Mouse (Mus musculus) granulocyte monocyte progenitor cell, adult 5-6 weeks (primary cell): ENCODE measurements around the gene Metrnl. TPM values are rescaled to one million over a fixed set of nuclear protein-coding genes. Genes with fewer than 3 reads are reported as not detected.
"Not testable (repeated sequence)": the region's sequence is repeated elsewhere in the genome, so short reads cannot be mapped to it uniquely, and the experiment has no call there.

Experiments used
- ATAC-seq: replicated peaks from 2 replicates; pipeline ENCODE4 v1.8.0; 2016; ENCODE audit warnings: mild to moderate bottlenecking, moderate TSS enrichment, inconsistent platforms; ENCODE audit not compliant: poor library complexity, severe bottlenecking
- total RNA-seq, 2 experiments: library from RNA; stranded (forward) in 1 of 2; stranded (reverse) in 1 of 2; fragments of 200-712, 200-1000 nt in 1 of 2; fragments of >200 nt in 1 of 2; fragmentation: Nextera tagmentation in 1 of 2; gene quantifications; 2 replicates each; pipeline ENCODE4 v1.2.3; 2014 to 2017

Gene Metrnl
- total RNA-seq (2014; fragmentation: Nextera tagmentation): not detected in 2 replicates
- total RNA-seq (2017): 0.82 and 2.4 TPM in 2 replicates

- ATAC-seq: no peak
Observed at GRCm38 (mm10) chr11:121701244-121701643, at the start of gene Metrnl. Gene Metrnl, plus strand, starts transcription at chr11:121701544.

GRCm38 (mm10) chr11:121651556-121651955, 49.8 kb upstream of the Metrnl start:
- no peak for ATAC-seq

GRCm38 (mm10) chr11:121651983-121652382, 49.4 kb upstream of the Metrnl start:
- no peak for ATAC-seq

GRCm38 (mm10) chr11:121652547-121653305, 48.6 kb upstream of the Metrnl start:
- peak; percentile 35; the same call in 1 of the 2 replicates for ATAC-seq

- no peak for ATAC-seq
Observed at GRCm38 (mm10) chr11:121653631-121654030, 47.7 kb upstream of the Metrnl start.

- no peak for ATAC-seq
Observed at GRCm38 (mm10) chr11:121654406-121654945, 46.9 kb upstream of the Metrnl start.

- ATAC-seq: peak; percentile 12
Observed at GRCm38 (mm10) chr11:121655166-121655806, 46.1 kb upstream of the Metrnl start.

GRCm38 (mm10) chr11:121655807-121656511, 45.4 kb upstream of the Metrnl start:
- peak; percentile 37; the same call in 1 of the 2 replicates for ATAC-seq

- no peak for ATAC-seq
Observed at GRCm38 (mm10) chr11:121658151-121658550, 43.2 kb upstream of the Metrnl start.

GRCm38 (mm10) chr11:121660604-121661003, 40.7 kb upstream of the Metrnl start:
- not testable (repeated sequence) for ATAC-seq

- no peak for ATAC-seq
Observed at GRCm38 (mm10) chr11:121661116-121661515, 40.2 kb upstream of the Metrnl start.

GRCm38 (mm10) chr11:121667541-121667940, 33.8 kb upstream of the Metrnl start:
- ATAC-seq: no peak

- no peak for ATAC-seq
Observed at GRCm38 (mm10) chr11:121668776-121669175, 32.6 kb upstream of the Metrnl start.

- no peak for ATAC-seq
Observed at GRCm38 (mm10) chr11:121670926-121671325, 30.4 kb upstream of the Metrnl start.

- ATAC-seq: no peak
Observed at GRCm38 (mm10) chr11:121672312-121672989, 28.9 kb upstream of the Metrnl start.

GRCm38 (mm10) chr11:121672990-121673572, 28.3 kb upstream of the Metrnl start, which contains the start of gene B3gntl1:
Gene B3gntl1, minus strand, starts transcription at chr11:121673153.
- ATAC-seq: peak; percentile 97

GRCm38 (mm10) chr11:121673629-121674028, 27.7 kb upstream of the Metrnl start:
- no peak; the same call in 1 of the 2 replicates for ATAC-seq

- ATAC-seq: no peak
Observed at GRCm38 (mm10) chr11:121676836-121677235, 24.5 kb upstream of the Metrnl start.

GRCm38 (mm10) chr11:121679581-121679980, 21.8 kb upstream of the Metrnl start:
- ATAC-seq: no peak

GRCm38 (mm10) chr11:121680750-121681149, 20.6 kb upstream of the Metrnl start:
- ATAC-seq: peak; percentile 97
